In genomic region chr12:15617312-15617711, GRCm38 (mm10) we compare ENCODE assay signal across 11 mouse cellular contexts.
DNase-seq lines count a peak whose midpoint lies in the region; ATAC-seq and TF ChIP-seq lines count a peak whose summit lies in the region.
"Had no signal": no experiment of that assay in that cellular context is flagged by ENCODE, and none has a peak within 500 bp of the region (broad histone marks: within the 10 kb centered on the region; RNA-seq: fewer than 3 reads in every experiment).

No protein-coding gene starts in this region.

- H3K4me3 ChIP-seq in heart, embryonic 14.5 days (ENCODE audit: control insufficient read depth in 1 of 2, insufficient read depth in 1 of 2, low read depth in 1 of 2, low read length in 2 of 2), result no peak overlapping the region
- H3K4me3 ChIP-seq: erythroblast, embryonic 14.5 days; liver, embryonic 15.5 days had no signal

- 10% methylated on average over 1 of the region's 1 CpGs for WGBS in heart, embryonic 14.5 days

- TF ChIP-seq POLR2A in brain, embryonic 14.5 days (IDR thresholded peaks at IDR 0.05; ENCODE audit: borderline replicate concordance, extremely low read depth, insufficient read depth, insufficient read length, poor library complexity, severe bottlenecking), result no peak

- TF ChIP-seq CTCF in brain, embryonic 14.5 days (IDR thresholded peaks at IDR 0.05; ENCODE audit: borderline replicate concordance, extremely low read depth, insufficient read depth, insufficient read length), result no peak

- H3K27ac ChIP-seq in heart, embryonic 14.5 days (replicated peaks in 1 of 2; ENCODE audit: control insufficient read depth in 1 of 2, insufficient read depth in 1 of 2, low read depth in 2 of 2, low read length in 2 of 2), result peak overlapping the region; percentile 82 to 84
- H3K27ac ChIP-seq: liver, embryonic 15.5 days had no signal

- H3K36me3 ChIP-seq in heart, embryonic 14.5 days (ENCODE audit: control insufficient read depth, insufficient read depth, low read length), result no peaks in the 10 kb centered on the region
- H3K36me3 ChIP-seq: liver, embryonic 15.5 days had no signal

- peak; percentile 11 to 29 for DNase-seq in layer of hippocampus, adult 18-20 months (ENCODE audit: low spot score in 2 of 2)
- no peak for DNase-seq in layer of hippocampus, postnatal 14 days (ENCODE audit: low spot score in 2 of 2)
- peak; percentile 74 for DNase-seq in brain, embryonic 14.5 days (ENCODE audit: low read depth)
- DNase-seq in lung, postnatal 14 days, result peak; percentile 25
- DNase-seq in left cerebral cortex, adult 18-20 months (ENCODE audit: low spot score in 2 of 2), result no peak
- DNase-seq in frontal cortex, postnatal 14 days (ENCODE audit: low spot score in 2 of 2), result no peak
- DNase-seq in cerebellum, adult 8-10 months, result no peak

- no peak overlapping the region for H3K9ac ChIP-seq in heart, embryonic 14.5 days (ENCODE audit: low read length)
- H3K9ac ChIP-seq: liver, embryonic 15.5 days had no signal

- H3K4me1 ChIP-seq in heart, embryonic 14.5 days (ENCODE audit: control insufficient read depth in 2 of 2, insufficient read depth in 2 of 2, low read length in 2 of 2), result peaks cover 4 to 25% of the 10 kb centered on the region in 2 experiments
- H3K4me1 ChIP-seq: liver, embryonic 15.5 days had no signal

- 0 out of 2 replicates have a peak overlapping the region, but pooled peaks have one; percentile 24 for H3K4me2 ChIP-seq in heart, embryonic 14.5 days (ENCODE audit: low read length)
- H3K4me2 ChIP-seq: liver, embryonic 15.5 days had no signal

- no peaks in the 10 kb centered on the region for H3K27me3 ChIP-seq in heart, embryonic 14.5 days (ENCODE audit: control insufficient read depth, insufficient read depth, low read length)
- H3K27me3 ChIP-seq: liver, embryonic 15.5 days had no signal

- peak; percentile 89 for ATAC-seq in heart, embryonic 14.5 days (ENCODE audit: insufficient number of reproducible peaks, insufficient read depth, low FRiP score, low read depth)
- ATAC-seq: Patski had no signal

- no peaks in the 10 kb centered on the region for H3K9me3 ChIP-seq in heart, embryonic 14.5 days (ENCODE audit: control insufficient read depth, low read length)
- H3K9me3 ChIP-seq: liver, embryonic 15.5 days had no signal

Comparison
In these comparisons a context has a peak if more than half of its experiments do, and no peak if none do; other contexts are left out.
1. DNase-seq: peak in layer of hippocampus, adult 18-20 months (2 of 2), brain, embryonic 14.5 days (single experiment) and lung, postnatal 14 days (single experiment); none in layer of hippocampus, postnatal 14 days (0 of 2), left cerebral cortex, adult 18-20 months (0 of 2), frontal cortex, postnatal 14 days (0 of 2) and cerebellum, adult 8-10 months (single experiment).